ENCODE assay signal across 9 mouse cellular contexts in genomic region chr12:71293960-71294942, GRCm38 (mm10). TPM values are rescaled to one million over a fixed set of nuclear protein-coding genes. Genes with fewer than 3 reads are reported as not detected.
DNase-seq lines count a peak whose midpoint lies in the region; ATAC-seq lines count a peak whose summit lies in the region.
"Had no signal": no experiment of that assay in that cellular context is flagged by ENCODE, and none has a peak within 500 bp of the region (broad histone marks: within the 10 kb centered on the region; RNA-seq: fewer than 3 reads in every experiment).

No protein-coding gene starts in this region.

- H3K4me2 ChIP-seq in kidney, embryonic 15.5 days, result peak overlapping the region; percentile 47
- H3K4me2 ChIP-seq in embryonic facial prominence, embryonic 11.5 days (ENCODE audit: low read depth, low read length), result peak overlapping the region; percentile 10; the same call in 1 of the 2 replicates
- peak overlapping the region; percentile 32; the same call in 1 of the 2 replicates for H3K4me2 ChIP-seq in neural tube, embryonic 14.5 days (ENCODE audit: low read depth, low read length)

- 27% methylated on average over 22 of the region's 22 CpGs for WGBS in kidney, embryonic 15.5 days
- 21% methylated on average over 22 of the region's 22 CpGs for WGBS in embryonic facial prominence, embryonic 11.5 days
- WGBS in limb, embryonic 10.5 days, result 30% methylated on average over 22 of the region's 22 CpGs
- 12% methylated on average over 22 of the region's 22 CpGs for WGBS in neural tube, embryonic 14.5 days

- peak overlapping the region; percentile 19 for H3K4me3 ChIP-seq in kidney, embryonic 15.5 days (replicated peaks)
- H3K4me3 ChIP-seq in embryonic facial prominence, embryonic 11.5 days (ENCODE audit: low read depth, low read length), result no peak overlapping the region
- no peak overlapping the region for H3K4me3 ChIP-seq in limb, embryonic 10.5 days
- no peak overlapping the region for H3K4me3 ChIP-seq in neural tube, embryonic 14.5 days (ENCODE audit: low read depth, low read length)

- no peak overlapping the region for H3K9ac ChIP-seq in kidney, embryonic 15.5 days
- no peak overlapping the region; the same call in none of the 2 replicates for H3K9ac ChIP-seq in embryonic facial prominence, embryonic 11.5 days (replicated peaks; ENCODE audit: low read length)
- H3K9ac ChIP-seq in neural tube, embryonic 14.5 days (replicated peaks; ENCODE audit: low read depth, low read length), result no peak overlapping the region

- peaks cover 20% of the 10 kb centered on the region for H3K4me1 ChIP-seq in kidney, embryonic 15.5 days
- no peaks in the 10 kb centered on the region; the same call in 1 of the 2 replicates for H3K4me1 ChIP-seq in embryonic facial prominence, embryonic 11.5 days (ENCODE audit: control insufficient read depth, insufficient read depth, low read length)
- H3K4me1 ChIP-seq in limb, embryonic 10.5 days, result peaks cover 48% of the 10 kb centered on the region
- H3K4me1 ChIP-seq in neural tube, embryonic 14.5 days (ENCODE audit: control insufficient read depth, insufficient read depth, low read length), result peaks cover 3% of the 10 kb centered on the region; the same call in 1 of the 2 replicates

- DNase-seq in kidney, postnatal 25 days, result no peak
- peak; percentile 33 for DNase-seq in embryonic facial prominence, embryonic 11.5 days (ENCODE audit: low spot score)
- DNase-seq in limb, embryonic 10.5 days (ENCODE audit: low spot score), result no peak
- DNase-seq in right cerebral cortex, postnatal 10 days (ENCODE audit: low spot score in 2 of 2), result no peak
- no peak for DNase-seq in natural killer cell, adult 2 months (ENCODE audit: low spot score in 2 of 2)
- DNase-seq in adrenal gland, adult 2 months, result no peak

- no peaks in the 10 kb centered on the region for H3K9me3 ChIP-seq in kidney, embryonic 15.5 days (replicated peaks)
- H3K9me3 ChIP-seq in embryonic facial prominence, embryonic 11.5 days (replicated peaks; ENCODE audit: control insufficient read depth, low read length), result no peaks in the 10 kb centered on the region
- no peaks in the 10 kb centered on the region for H3K9me3 ChIP-seq in limb, embryonic 10.5 days (replicated peaks)
- H3K9me3 ChIP-seq in neural tube, embryonic 14.5 days (ENCODE audit: control insufficient read depth, low read length), result no peaks in the 10 kb centered on the region

- H3K36me3 ChIP-seq in kidney, embryonic 15.5 days, result no peaks in the 10 kb centered on the region
- H3K36me3 ChIP-seq in embryonic facial prominence, embryonic 11.5 days (replicated peaks; ENCODE audit: control insufficient read depth, insufficient read depth, low read depth, low read length), result no peaks in the 10 kb centered on the region
- H3K36me3 ChIP-seq in limb, embryonic 10.5 days, result no peaks in the 10 kb centered on the region
- H3K36me3 ChIP-seq in neural tube, embryonic 14.5 days (ENCODE audit: control insufficient read depth, insufficient read depth, low read length), result no peaks in the 10 kb centered on the region

- no peak overlapping the region for H3K27ac ChIP-seq in kidney, embryonic 15.5 days
- H3K27ac ChIP-seq in embryonic facial prominence, embryonic 11.5 days (replicated peaks; ENCODE audit: low read depth, low read length), result no peak overlapping the region
- peak overlapping the region; percentile 54; the same call in 1 of the 2 replicates for H3K27ac ChIP-seq in limb, embryonic 10.5 days
- no peak overlapping the region for H3K27ac ChIP-seq in neural tube, embryonic 14.5 days (ENCODE audit: low read depth, low read length)

- no peak for ATAC-seq in kidney, embryonic 15.5 days (replicated peaks; ENCODE audit: low FRiP score)
- ATAC-seq in embryonic facial prominence, embryonic 11.5 days (replicated peaks; ENCODE audit: insufficient number of reproducible peaks, low FRiP score, low TSS enrichment, low read depth), result 0 out of 2 replicates have a peak, but pooled peaks have one; percentile 12
- 0 out of 2 replicates have a peak, but pooled peaks have one; percentile 41 for ATAC-seq in neural tube, embryonic 14.5 days (ENCODE audit: low read depth)
- ATAC-seq: Patski had no signal

- H3K27me3 ChIP-seq in kidney, embryonic 15.5 days, result no peaks in the 10 kb centered on the region
- no peaks in the 10 kb centered on the region for H3K27me3 ChIP-seq in embryonic facial prominence, embryonic 11.5 days (ENCODE audit: control insufficient read depth, insufficient read depth, low read length)
- H3K27me3 ChIP-seq in limb, embryonic 10.5 days (ENCODE audit: low read depth, poor library complexity, severe bottlenecking), result no peaks in the 10 kb centered on the region
- no peaks in the 10 kb centered on the region for H3K27me3 ChIP-seq in neural tube, embryonic 14.5 days (ENCODE audit: control insufficient read depth, insufficient read depth, low read length)
- H3K27me3 ChIP-seq: Patski had no signal

RNA-seq across cellular contexts. Expression of gene Dact1, which starts 15.4 kb away (rescaled TPM):
- polyA plus RNA-seq in kidney, embryonic 15.5 days (2015; fragmentation: Nextera tagmentation; extraction: Ambion mirVana), result 16.3 and 18.9 TPM in 2 replicates
- polyA plus RNA-seq in embryonic facial prominence, embryonic 11.5 days (2014; fragmentation: Nextera tagmentation; extraction: Ambion mirVana), result 26.6 and 28.6 TPM in 2 replicates
- polyA plus RNA-seq in limb, embryonic 10.5 days (2016; fragmentation: Nextera tagmentation; extraction: Ambion mirVana), result 9.8 and 18.8 TPM in 2 replicates
- polyA plus RNA-seq in neural tube, embryonic 14.5 days (2014; fragmentation: Nextera tagmentation; extraction: Ambion mirVana), result 23.4 and 32.3 TPM in 2 replicates
- total RNA-seq in adrenal gland, adult 2 months (2021), result 10 to 100 TPM; 13.7 to 19.6 TPM
- polyA plus RNA-seq in adrenal gland, adult 2 months (2012; rRNA removed), result 8.4 and 8.9 TPM in 2 replicates
